Mouse (Mus musculus) telencephalon, adult 2 months (tissue): ENCODE results near the gene Igsf1.

Source experiments
- DNase-seq: peaks from one replicate; pipeline ENCODE4 v3.0.0-alpha.2; 2011; ENCODE audit warnings: low read depth, low spot score

The Igsf1 gene

DNA sequence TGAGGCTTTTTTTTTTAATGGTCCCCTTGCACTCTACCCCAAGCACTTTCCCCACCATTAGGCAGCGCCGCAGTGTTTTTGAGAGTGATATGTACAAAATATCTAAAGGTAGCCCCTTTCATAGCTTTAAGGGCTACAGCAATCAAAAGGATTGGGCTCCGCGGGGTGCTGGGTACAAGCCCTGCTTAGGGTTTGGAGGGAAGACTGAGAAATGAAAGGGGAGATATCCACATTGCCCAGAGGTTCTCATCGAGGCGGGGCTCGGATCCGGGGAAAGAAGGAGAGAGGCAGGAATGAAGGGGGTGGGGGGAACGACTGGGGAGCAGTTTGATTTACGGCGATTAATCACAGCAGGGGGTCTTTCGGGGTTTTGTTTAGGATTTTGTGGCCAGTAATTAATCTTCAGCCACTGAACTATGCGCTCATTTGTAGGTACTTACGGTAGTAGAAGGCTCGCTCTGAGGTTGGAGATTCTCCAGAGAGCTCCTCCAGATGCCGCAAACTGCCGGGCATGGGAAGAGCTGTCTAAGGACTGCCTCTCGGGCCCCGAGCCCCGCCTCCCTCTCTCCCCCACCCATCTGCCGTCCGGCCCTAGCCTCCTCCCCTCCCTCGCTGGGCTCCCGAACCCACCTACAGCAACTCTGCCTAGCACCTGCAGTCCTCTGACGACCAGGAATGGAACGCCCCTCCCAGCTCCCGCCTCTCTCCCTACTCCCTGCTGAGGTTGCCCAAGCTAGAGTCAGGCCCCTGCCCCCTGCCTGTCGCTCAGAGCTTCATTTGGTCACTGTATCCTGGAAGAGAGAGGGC, at the start of gene Igsf1:
TSS of gene Igsf1 (minus strand) at position 537 of the 807 bp plus-strand sequence.
- peak; percentile 24 for DNase-seq

- DNase-seq, result no peak
These were observed 26.7 kb downstream of the Igsf1 start for GRCm38 (mm10) chrX:49770828-49771227.

GRCm38 (mm10) chrX:49745192-49745591, 52.4 kb downstream of the Igsf1 start:
- DNase-seq, result no peak

DNA sequence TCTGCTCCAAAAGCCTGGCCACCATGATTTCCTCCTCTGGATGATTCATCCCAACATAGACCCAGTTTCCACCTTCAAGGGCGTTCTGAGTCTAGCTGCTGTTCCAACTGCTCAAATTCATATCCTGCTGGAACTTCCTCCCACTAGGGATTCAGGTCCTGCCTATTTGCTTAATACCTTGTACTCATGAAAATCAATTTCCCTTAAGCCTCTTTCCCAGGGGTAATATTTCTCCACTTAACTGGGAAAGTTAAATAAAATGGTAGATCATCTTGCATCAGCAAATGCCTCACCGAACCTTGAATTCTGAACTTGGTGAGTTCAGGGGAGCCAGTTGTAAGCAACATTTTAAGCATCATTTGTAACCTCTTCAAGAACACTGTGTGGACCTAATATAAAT, 62.6 kb downstream of the Igsf1 start, which contains the start of gene Olfr1321:
TSS of gene Olfr1321 (minus strand) at position 101 of the 400 bp plus-strand sequence.
- no peak for DNase-seq
